Mouse (Mus musculus): ENCODE measurements around the gene Spry2. TPM values are rescaled to one million over a fixed set of nuclear protein-coding genes. Genes with fewer than 3 reads are reported as not detected.
A peak's percentile ranks its signal among the peaks of the same experiment; 100 is the strongest.

Gene Spry2
- 35.6 and 46.7 TPM in 2 replicates for polyA plus RNA-seq (2016; fragmentation: Nextera tagmentation; extraction: Ambion mirVana)

DNA sequence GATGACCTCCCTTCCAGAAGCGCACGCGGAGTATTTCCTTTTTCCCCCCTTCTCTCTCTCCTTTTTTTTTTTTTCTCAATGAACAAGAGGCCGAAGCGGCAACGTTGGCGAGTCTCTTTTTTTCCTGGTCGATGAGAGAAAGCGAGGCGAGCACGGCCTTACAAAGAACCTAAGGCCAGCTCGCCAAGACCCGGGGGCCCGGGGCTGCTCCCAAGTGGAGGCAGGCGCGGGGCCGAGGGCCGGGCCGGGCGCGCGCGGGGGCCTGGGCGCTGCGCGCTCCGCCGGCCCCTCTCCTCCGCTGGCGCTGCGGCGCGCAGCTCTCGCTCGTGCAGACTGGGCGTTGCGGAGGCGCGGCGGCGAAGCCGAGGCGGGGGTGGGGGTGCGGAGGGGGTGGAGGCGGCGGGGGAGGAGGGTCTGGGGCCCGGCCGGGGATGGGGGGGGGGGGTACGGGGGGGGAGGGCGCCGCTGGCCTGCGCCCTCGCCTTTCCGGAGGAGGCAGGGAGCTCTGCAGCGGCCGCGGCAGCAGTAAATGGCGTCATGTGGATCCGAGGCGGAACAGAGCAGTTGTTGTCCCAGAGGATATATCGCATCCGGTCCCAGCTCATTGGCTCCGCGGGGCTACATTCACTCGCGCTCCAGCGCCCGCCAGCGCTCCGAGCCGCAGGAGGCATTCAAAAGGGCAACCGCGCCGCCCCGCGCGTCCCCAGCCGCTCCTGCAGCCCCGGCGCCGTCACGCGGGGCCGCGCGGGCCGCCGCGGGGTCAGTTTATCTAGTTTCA lies at the start of gene Spry2:
TSS of gene Spry2 (minus strand) at position 29 of the 778 bp plus-strand sequence.
- 1% methylated on average over 58 of the region's 89 CpGs for WGBS
- Histone ChIP-seq H3K4me1 (peaks cover 21% of the 10 kb centered on the region), H3K27me3 (no peaks in the 10 kb centered on the region), H3K9ac (peak within 1 kb of the TSS; percentile 96), H3K4me2 (replicated peaks) (peak within 1 kb of the TSS; percentile 86), H3K36me3 (0 out of 2 replicates have a peak, but pooled peaks cover 4% of the 10 kb centered on the region), H3K4me3 (peak within 1 kb of the TSS; percentile 79), H3K27ac (peak within 1 kb of the TSS; percentile 98), H3K9me3 (replicated peaks) (no peaks in the 10 kb centered on the region)
- peak; percentile 94 for ATAC-seq (ENCODE audit: low FRiP score)

DNA sequence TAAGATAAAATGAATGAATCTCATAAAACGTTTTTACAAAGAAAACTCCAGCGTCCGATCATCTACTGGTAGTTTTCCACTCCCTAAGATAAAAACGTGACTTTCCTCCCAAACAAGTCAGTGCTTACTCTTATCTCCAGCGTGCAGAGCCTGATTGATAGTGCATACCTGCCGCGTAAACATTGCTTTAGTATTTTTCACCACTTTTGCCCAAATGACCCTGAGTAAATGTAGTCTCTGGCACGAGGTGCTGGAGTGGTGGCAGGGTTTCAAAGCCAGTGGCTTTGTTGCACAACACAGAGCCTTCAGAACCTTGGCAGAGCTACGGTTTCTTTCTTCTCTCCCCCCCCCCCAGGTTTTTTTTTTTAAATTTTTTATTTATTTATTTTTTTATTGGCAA lies 44.7 kb upstream of the Spry2 start:
- Histone ChIP-seq H3K4me2 (replicated peaks) (no peak overlapping the region), H3K27me3 (no peaks in the 10 kb centered on the region), H3K27ac (no peak overlapping the region), H3K9me3 (replicated peaks) (no peaks in the 10 kb centered on the region), H3K4me3 (no peak overlapping the region), H3K4me1 (no peaks in the 10 kb centered on the region), H3K9ac (no peak overlapping the region), H3K36me3 (no peaks in the 10 kb centered on the region)
- no peak for ATAC-seq (ENCODE audit: low FRiP score)
- 83% methylated on average over 9 of the region's 9 CpGs for WGBS

DNA sequence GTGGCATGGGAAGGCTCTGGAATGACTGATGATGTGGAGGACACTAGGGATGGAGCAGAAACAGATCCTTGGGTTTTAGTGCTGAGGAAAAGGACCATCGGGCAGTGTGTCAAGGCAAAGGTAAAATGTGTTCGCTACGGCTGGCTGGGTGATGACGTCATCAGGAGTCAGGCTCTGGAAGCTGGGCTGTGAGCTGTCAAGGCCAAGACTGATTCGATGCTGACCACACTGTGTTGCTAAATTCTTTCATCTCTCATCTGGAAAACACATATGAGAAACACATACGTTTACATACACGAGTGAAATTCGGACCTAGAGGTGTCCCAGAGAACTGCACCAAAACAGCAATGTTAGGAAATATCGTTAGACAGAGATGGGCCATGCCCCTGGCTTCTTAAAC lies 30.1 kb upstream of the Spry2 start:
- ATAC-seq (ENCODE audit: low FRiP score): no peak
- Histone ChIP-seq H3K4me3 (no peak overlapping the region), H3K27ac (no peak overlapping the region), H3K9me3 (replicated peaks) (no peaks in the 10 kb centered on the region), H3K4me2 (replicated peaks) (no peak overlapping the region), H3K36me3 (no peaks in the 10 kb centered on the region), H3K27me3 (no peaks in the 10 kb centered on the region), H3K4me1 (peaks cover 10% of the 10 kb centered on the region), H3K9ac (no peak overlapping the region)
- WGBS: 88% methylated on average over 9 of the region's 9 CpGs

DNA sequence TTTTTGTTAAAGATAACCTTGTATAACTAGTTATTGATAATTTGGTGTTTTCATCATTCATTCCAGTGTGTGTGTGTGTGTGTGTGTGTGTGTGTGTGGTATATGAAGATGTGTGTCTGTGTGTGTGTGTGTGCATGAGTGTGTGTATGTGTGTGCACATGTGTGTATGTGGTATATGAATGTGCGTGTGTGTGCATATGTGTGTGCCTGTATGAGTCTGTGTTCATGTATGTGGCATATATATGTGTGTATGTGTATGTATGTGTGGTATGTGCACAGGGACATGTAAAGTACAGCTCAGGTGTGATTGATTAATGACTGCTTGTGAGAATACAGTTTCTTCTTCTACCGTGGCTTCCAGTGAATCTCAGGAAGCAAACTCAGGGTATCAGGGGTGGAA lies 28.7 kb upstream of the Spry2 start:
- Histone ChIP-seq H3K27ac (no peak overlapping the region), H3K9ac (no peak overlapping the region), H3K27me3 (no peaks in the 10 kb centered on the region), H3K36me3 (no peaks in the 10 kb centered on the region), H3K4me1 (peaks cover 17% of the 10 kb centered on the region), H3K4me3 (no peak overlapping the region), H3K9me3 (replicated peaks) (no peaks in the 10 kb centered on the region), H3K4me2 (replicated peaks) (no peak overlapping the region)
- 86% methylated on average over 2 of the region's 2 CpGs for WGBS
- no peak for ATAC-seq (ENCODE audit: low FRiP score)

DNA sequence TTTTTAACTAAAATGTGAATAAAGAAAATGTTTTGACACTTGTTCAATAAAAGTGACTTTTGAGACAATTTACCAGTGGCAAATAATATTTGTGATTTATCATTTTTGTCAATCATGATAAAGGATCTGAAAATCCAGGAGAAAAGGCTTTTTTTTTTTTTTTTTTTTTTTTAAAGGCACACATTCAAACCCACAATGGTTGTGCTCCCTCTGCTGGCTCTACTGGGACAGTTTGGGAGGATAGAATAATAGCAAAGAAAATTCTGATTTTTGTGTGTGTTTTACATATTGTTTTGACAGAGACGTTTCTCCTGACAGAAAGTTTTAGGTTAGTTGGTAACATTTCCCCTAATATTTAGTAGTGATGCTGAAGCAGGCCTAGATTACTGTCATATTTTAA lies 28.1 kb upstream of the Spry2 start:
- Histone ChIP-seq H3K36me3 (no peaks in the 10 kb centered on the region), H3K27ac (no peak overlapping the region), H3K9me3 (replicated peaks) (no peaks in the 10 kb centered on the region), H3K9ac (no peak overlapping the region), H3K4me3 (no peak overlapping the region), H3K4me2 (replicated peaks) (no peak overlapping the region), H3K27me3 (no peaks in the 10 kb centered on the region), H3K4me1 (peaks cover 20% of the 10 kb centered on the region)
- 34% methylated on average over 1 of the region's 1 CpGs for WGBS
- no peak for ATAC-seq (ENCODE audit: low FRiP score)

DNA sequence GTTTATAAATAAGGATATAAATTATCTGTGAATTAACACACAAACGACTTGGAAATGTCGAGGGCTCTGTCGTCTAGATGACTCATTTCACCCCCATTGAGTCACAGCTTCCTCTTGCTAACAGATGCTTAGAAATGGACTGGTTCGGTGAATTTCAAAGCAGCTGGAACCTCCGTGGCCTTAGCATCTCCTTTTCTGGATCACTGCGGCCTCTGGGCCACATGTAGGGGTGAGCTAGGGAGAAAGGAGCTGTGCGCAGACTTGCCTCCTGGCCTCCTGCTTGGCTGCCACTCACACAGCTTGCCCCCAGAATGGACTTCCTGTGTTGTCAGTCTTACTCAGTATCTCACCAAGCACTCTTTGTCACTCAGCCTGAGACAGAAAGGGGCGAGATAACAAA lies 26.3 kb upstream of the Spry2 start:
- 5% methylated on average over 8 of the region's 8 CpGs for WGBS
- Histone ChIP-seq H3K4me1 (peaks cover 20% of the 10 kb centered on the region), H3K4me3 (no peak overlapping the region), H3K4me2 (replicated peaks) (peak overlapping the region; percentile 13; the same call in 1 of the 2 replicates), H3K27ac (no peak overlapping the region), H3K9ac (no peak overlapping the region), H3K36me3 (no peaks in the 10 kb centered on the region), H3K27me3 (no peaks in the 10 kb centered on the region), H3K9me3 (replicated peaks) (no peaks in the 10 kb centered on the region)
- peak; percentile 21; the same call in 1 of the 2 replicates for ATAC-seq (ENCODE audit: low FRiP score)

DNA sequence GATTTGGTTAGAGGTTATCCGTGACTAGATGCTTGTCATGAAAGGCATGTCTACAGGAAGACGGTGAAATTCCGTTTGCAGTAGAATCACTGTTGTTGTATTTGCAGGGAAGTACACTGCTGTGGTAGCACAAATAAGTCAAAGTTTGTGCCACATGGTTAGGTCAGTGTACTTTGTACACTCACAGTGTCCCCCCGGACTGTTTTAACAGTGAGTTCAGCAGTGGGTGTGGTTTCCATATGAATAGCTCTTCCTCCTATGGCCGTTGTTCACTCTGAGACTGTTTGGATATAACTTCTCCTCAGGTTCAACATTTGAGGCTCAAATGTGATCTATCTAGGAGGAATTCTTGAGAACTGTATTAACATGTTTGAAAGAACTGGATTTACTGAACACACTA lies 25.8 kb upstream of the Spry2 start:
- Histone ChIP-seq H3K9ac (no peak overlapping the region), H3K4me1 (peaks cover 20% of the 10 kb centered on the region), H3K4me3 (no peak overlapping the region), H3K4me2 (replicated peaks) (no peak overlapping the region), H3K9me3 (replicated peaks) (no peaks in the 10 kb centered on the region), H3K27me3 (no peaks in the 10 kb centered on the region), H3K36me3 (no peaks in the 10 kb centered on the region), H3K27ac (no peak overlapping the region)
- no peak for ATAC-seq (ENCODE audit: low FRiP score)
- WGBS: 14% methylated on average over 5 of the region's 5 CpGs

DNA sequence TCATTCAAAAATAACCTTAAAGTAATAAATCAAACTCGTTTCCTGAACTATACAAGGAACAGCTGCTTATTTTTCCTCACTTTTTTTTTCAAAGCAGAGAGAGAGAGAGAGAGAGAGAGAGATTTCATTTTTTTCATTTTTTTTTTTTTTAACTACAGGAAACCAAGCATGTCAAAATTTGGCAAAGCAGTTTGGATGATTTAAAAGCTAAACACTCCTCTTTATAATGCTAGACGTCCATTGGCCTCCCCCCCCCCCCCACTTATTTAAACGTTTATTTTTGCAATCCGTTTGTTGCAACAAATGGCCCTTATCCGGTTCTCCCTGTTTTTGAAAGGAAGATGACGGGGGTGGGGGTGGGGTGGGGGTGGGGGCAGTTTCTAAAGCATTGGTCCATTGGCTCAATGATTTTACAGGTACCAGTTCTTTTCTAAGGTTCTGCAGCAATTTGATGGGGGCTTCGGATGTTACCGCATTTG lies 24.6 kb upstream of the Spry2 start:
- Histone ChIP-seq H3K9ac (no peak overlapping the region), H3K4me1 (peaks cover 20% of the 10 kb centered on the region), H3K27ac (0 out of 2 replicates have a peak overlapping the region, but pooled peaks have one; percentile 62), H3K27me3 (no peaks in the 10 kb centered on the region), H3K9me3 (replicated peaks) (no peaks in the 10 kb centered on the region), H3K4me2 (replicated peaks) (peak overlapping the region; percentile 48), H3K4me3 (0 out of 2 replicates have a peak overlapping the region, but pooled peaks have one; percentile 13), H3K36me3 (no peaks in the 10 kb centered on the region)
- ATAC-seq (ENCODE audit: low FRiP score): no peak
- WGBS: 4% methylated on average over 8 of the region's 8 CpGs

DNA sequence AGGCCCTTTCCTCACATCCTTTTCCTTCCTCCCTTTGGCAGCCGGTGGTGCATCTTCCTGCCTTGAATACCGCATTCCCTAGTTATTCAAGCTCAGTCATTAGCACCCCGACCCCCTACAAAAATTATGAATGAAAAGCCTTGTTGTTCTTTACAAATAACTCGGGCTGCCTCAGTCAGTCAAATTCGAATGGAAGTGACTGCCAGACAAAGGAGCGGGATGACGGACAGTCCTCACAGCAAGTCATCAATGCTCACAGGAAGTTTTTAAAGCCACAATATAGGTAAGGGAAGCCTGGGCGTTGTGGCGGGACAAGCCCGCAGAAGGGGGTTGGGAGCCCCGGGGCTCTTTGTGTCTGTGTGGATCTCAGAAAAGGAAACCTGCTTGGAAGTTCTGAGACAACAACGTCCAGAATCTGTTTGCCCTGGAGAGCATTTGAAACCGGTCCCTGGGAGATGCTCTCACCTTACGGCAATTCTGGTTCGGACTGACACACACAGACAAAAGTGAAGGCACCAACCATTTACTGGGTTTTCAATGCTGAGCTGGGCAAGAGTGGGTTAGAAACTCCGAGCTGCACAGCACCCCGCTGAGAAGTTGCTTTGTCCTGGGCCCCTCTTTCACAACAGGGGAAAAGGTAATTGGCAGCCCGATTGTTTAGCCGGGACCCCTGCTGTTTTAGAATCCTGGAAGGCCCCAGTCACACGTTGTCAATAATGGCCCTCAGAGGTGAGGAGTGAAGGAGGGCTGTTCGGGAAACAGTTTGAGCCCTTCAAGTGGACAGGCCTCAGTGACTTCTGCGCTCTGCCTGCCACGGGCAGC lies 24.0 kb upstream of the Spry2 start:
- Histone ChIP-seq H3K9me3 (replicated peaks) (no peaks in the 10 kb centered on the region), H3K4me3 (peak overlapping the region; percentile 13; the same call in 1 of the 2 replicates), H3K4me2 (replicated peaks) (peak overlapping the region; percentile 48), H3K9ac (peak overlapping the region; percentile 38), H3K36me3 (no peaks in the 10 kb centered on the region), H3K27me3 (no peaks in the 10 kb centered on the region), H3K4me1 (peaks cover 20% of the 10 kb centered on the region), H3K27ac (peak overlapping the region; percentile 62)
- ATAC-seq (ENCODE audit: low FRiP score): peak; percentile 70
- 1% methylated on average over 23 of the region's 23 CpGs for WGBS

DNA sequence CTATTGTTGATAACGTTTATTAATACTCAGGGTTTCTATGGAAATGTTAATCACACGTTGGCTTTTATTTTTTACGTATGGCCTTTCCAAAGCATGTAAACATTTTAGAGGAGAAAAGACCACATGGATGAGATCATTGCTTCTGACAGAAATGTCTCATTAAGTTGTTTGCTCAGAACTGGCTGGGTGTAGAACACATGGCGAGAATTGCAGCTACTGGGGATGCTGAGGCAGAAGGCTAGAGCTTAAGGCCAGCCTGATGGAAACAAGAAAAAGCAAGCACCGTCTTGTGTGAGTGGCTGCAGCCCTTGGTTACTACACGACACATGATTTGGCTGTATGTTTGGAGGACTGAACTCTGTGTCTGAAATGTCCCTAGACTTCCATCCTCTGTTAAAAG lies 10.6 kb upstream of the Spry2 start:
- WGBS: 84% methylated on average over 6 of the region's 6 CpGs
- no peak overlapping the region for H3K27ac ChIP-seq
- H3K27me3 ChIP-seq: no peaks in the 10 kb centered on the region
- no peaks in the 10 kb centered on the region for H3K36me3 ChIP-seq
- no peak overlapping the region for H3K4me3 ChIP-seq
- H3K9me3 ChIP-seq (replicated peaks): no peaks in the 10 kb centered on the region
- no peak overlapping the region for H3K9ac ChIP-seq
- no peak for ATAC-seq (ENCODE audit: low FRiP score)
- no peaks in the 10 kb centered on the region for H3K4me1 ChIP-seq
- no peak overlapping the region for H3K4me2 ChIP-seq (replicated peaks)

DNA sequence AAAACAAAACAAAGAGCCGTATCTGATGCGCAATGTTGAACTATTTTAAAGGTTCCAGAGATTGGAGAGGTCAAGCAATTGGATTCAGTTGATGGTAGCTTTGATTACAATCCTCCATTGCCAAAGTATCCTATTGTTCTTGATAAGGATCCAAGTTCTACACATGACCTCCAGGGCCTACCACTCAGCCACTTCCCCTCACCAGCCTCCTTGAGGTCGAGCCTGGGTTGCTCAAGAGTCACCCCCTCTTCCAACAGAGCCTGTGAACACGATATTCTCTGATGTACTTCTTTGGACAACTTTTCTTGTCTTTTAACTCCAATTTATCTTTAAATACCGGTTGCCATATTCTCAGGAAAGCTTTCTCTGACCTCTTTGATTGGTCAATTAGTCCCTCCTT lies 9.3 kb upstream of the Spry2 start:
- 92% methylated on average over 5 of the region's 5 CpGs for WGBS
- no peak overlapping the region for H3K4me3 ChIP-seq
- H3K27me3 ChIP-seq: no peaks in the 10 kb centered on the region
- no peaks in the 10 kb centered on the region for H3K4me1 ChIP-seq
- ATAC-seq (ENCODE audit: low FRiP score): no peak
- H3K9ac ChIP-seq: no peak overlapping the region
- no peak overlapping the region for H3K27ac ChIP-seq
- no peaks in the 10 kb centered on the region for H3K9me3 ChIP-seq (replicated peaks)
- H3K4me2 ChIP-seq (replicated peaks): no peak overlapping the region
- no peaks in the 10 kb centered on the region for H3K36me3 ChIP-seq

DNA sequence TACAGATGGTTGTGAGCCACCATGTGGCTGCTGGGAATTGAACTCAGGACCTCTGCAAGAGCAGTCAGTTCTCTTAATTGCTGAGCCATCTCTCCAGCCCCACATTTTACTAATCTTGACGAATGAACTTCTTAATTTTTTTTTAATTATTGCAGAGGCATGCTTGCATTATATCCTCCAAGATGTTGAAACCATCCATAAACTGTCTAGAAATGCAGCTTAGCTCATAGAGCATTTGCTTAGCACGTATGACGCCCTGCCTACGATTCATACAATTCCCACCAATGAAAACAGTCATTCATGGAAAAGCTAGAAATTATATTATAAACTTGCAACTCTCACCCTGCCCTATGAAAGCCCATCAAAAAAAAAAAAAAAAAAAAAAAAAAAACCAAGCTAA lies 8.9 kb upstream of the Spry2 start:
- ATAC-seq (ENCODE audit: low FRiP score): no peak
- Histone ChIP-seq H3K9me3 (replicated peaks) (no peaks in the 10 kb centered on the region), H3K4me2 (replicated peaks) (no peak overlapping the region), H3K4me3 (no peak overlapping the region), H3K9ac (no peak overlapping the region), H3K4me1 (no peaks in the 10 kb centered on the region), H3K36me3 (no peaks in the 10 kb centered on the region), H3K27me3 (no peaks in the 10 kb centered on the region), H3K27ac (no peak overlapping the region)
- 92% methylated on average over 4 of the region's 4 CpGs for WGBS
